Mouse (Mus musculus) embryonic fibroblast, embryonic 13.5 days (primary cell): ENCODE measurements at regions not wholly inside any gene's neighbourhood (a gene's known extent, or its start where the extent isn't known, plus 50 kb on each side); places are given as distances from the start of the nearest gene placed in this dataset.

Experiments
- H3K27ac ChIP-seq: 2 replicates; pipeline ENCODE4 v1.5.1; 2012; ENCODE audit warnings: low read length, control low read depth, inconsistent platforms; ENCODE audit not compliant: insufficient read depth
- H3K4me1 ChIP-seq: 2 replicates; pipeline ENCODE4 v1.6.1; 2011; ENCODE audit warnings: low read length; ENCODE audit not compliant: control insufficient read depth, insufficient read depth
- H3K4me3 ChIP-seq: 2 replicates; pipeline ENCODE4 v1.5.1; 2011; ENCODE audit warnings: mild to moderate bottlenecking, control low read depth, low read length; ENCODE audit not compliant: insufficient read depth
- CTCF ChIP-seq: IDR thresholded peaks from 2 replicates; pipeline ENCODE4 v1.5.1; 2011; ENCODE audit warnings: mild to moderate bottlenecking, control low read depth, low read length, moderate library complexity, borderline replicate concordance; ENCODE audit not compliant: insufficient read depth
- POLR2A ChIP-seq: IDR thresholded peaks from 2 replicates; pipeline ENCODE4 v1.6.1; 2011; ENCODE audit warnings: low read depth, mild to moderate bottlenecking, control low read depth, low read length, moderate library complexity

DNA sequence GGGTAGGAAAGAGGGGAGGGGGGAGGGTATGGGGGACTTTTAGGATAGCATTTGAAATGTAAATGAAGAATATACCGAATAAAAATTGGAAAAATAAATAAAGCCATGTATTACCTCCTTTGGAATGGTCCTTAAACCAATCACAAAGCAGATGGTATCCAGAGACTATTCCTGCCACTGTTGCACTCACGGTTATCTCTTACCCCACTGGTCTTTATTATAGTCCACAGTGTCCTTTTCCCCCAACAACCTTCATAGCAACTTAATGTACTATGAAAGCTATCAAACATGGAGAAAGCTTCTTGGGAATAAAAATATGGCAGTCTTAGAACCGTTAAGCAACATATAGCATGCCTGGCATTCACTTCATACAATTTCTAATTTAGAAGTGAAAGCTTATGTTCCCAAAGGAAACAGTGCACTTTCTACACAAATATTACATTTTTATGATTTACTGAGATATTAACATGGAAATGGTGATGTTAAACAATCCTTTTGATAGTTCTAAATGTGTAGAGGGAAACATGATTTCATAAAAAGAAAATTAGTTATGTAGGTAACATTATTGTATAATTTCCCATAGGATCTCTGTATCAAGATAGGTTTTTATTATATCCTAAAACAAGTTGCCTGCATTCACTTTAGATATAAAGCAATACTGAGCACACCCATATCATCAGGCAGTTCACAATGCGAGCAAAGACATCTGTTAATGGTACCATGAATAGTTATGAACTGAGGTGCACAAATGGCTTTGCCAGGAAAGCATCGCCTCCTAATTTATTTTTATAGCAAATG lies 79.5 kb upstream of the Tram1l1 start:
- no peak overlapping the region for H3K4me3 ChIP-seq
- no peak overlapping the region for H3K27ac ChIP-seq
- no peaks in the 10 kb centered on the region for H3K4me1 ChIP-seq
- TF ChIP-seq POLR2A (no peak), CTCF (no peak)

GRCm38 (mm10) chr3:124241734-124242006 lies 79.0 kb upstream of the Tram1l1 start:
- no peak for TF ChIP-seq POLR2A
- no peak for TF ChIP-seq CTCF
- Histone ChIP-seq H3K4me1 (no peaks in the 10 kb centered on the region), H3K4me3 (no peak overlapping the region), H3K27ac (no peak overlapping the region)

GRCm38 (mm10) chr3:124262150-124262549 lies 58.5 kb upstream of the Tram1l1 start:
- no peak overlapping the region for H3K27ac ChIP-seq
- TF ChIP-seq POLR2A (no peak), CTCF (no peak)
- H3K4me3 ChIP-seq: no peak overlapping the region
- H3K4me1 ChIP-seq: no peaks in the 10 kb centered on the region

GRCm38 (mm10) chr3:124266821-124267220 lies 53.8 kb upstream of the Tram1l1 start:
- no peak overlapping the region for H3K27ac ChIP-seq
- TF ChIP-seq POLR2A (no peak), CTCF (no peak)
- H3K4me3 ChIP-seq: no peak overlapping the region
- H3K4me1 ChIP-seq: no peaks in the 10 kb centered on the region

- Histone ChIP-seq H3K4me3 (no peak overlapping the region), H3K4me1 (no peaks in the 10 kb centered on the region), H3K27ac (no peak overlapping the region)
- TF ChIP-seq POLR2A (no peak), CTCF (no peak)
Observed at GRCm38 (mm10) chr3:124270506-124270905, 50.1 kb upstream of the Tram1l1 start.
